Mouse (Mus musculus): ENCODE results near the gene Serinc5.

The Serinc5 gene

DNA sequence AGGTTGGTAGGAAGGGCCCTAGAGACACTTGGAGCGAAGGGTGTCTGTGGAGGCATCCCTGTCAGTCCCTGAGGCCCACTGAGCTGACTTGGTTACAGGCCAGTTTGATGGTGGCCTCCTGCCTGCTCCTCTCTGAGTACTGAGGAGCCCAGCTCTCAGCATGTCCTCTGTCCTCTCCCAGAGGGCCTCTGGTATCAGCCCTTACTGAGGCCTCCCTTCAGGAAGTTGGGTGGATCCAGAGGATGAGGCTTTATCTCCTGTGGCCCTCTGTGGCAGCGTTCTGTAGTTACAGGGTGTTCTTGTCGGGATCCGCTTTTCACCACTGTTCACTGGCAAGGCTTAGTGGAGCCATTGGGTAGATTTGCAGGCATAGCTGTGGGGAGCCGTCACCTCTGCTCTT lies 132.4 kb downstream of the Serinc5 start:
- DNase-seq (ENCODE audit: low spot score), result no peak

DNA sequence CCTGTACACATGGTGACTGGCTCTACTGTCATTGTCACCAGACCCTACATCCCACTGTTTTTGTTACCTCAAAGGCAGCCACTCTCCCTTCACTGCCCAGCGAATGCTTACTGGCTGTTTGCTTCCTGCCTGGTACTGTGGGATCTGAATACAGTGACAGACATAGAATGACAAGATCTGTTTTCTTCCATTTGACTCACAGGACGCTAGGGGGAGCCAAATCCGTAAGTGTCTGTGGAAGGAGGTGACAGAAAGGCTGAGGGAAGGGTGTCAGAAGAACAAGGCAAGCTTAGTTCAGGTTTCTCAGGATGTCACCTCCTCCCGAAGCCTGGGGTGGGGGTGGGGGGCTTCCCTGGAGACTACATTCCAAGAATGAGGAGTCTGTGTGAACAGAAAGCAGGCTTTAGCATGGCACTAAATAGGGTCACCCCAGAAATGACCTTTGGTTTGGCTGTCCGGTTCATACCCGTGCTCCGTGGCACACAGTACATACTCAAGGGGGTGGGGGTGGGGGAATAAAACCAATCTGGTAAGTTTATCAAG lies 140.2 kb downstream of the Serinc5 start:
- DNase-seq (ENCODE audit: low spot score), result peak; percentile 19

GRCm38 (mm10) chr13:92751726-92752565 lies 141.1 kb downstream of the Serinc5 start:
- DNase-seq (ENCODE audit: low spot score), result peak; percentile 73

- no peak for DNase-seq (ENCODE audit: low spot score)
Observed at GRCm38 (mm10) chr13:92753676-92754075, 142.8 kb downstream of the Serinc5 start.

DNA sequence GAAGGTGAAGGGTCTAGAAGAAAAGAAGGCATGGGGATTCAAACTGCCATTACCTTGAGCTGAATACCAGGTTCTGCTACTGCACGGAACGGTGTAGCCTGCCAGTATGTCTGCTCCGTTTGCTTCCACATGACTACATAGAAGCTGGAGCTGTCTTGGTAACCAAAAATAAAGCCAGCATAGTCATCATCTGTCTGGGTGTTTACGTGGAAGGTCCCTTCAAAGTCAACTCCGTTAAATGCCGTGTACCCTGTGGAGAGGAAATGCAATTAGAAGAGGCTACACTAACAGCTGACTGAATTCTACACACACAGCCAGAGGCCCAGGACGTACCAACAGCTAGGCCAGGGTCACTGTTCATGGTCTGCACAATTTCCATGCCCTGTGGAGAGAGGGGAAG lies 144.1 kb downstream of the Serinc5 start:
- no peak for DNase-seq (ENCODE audit: low spot score)

DNA sequence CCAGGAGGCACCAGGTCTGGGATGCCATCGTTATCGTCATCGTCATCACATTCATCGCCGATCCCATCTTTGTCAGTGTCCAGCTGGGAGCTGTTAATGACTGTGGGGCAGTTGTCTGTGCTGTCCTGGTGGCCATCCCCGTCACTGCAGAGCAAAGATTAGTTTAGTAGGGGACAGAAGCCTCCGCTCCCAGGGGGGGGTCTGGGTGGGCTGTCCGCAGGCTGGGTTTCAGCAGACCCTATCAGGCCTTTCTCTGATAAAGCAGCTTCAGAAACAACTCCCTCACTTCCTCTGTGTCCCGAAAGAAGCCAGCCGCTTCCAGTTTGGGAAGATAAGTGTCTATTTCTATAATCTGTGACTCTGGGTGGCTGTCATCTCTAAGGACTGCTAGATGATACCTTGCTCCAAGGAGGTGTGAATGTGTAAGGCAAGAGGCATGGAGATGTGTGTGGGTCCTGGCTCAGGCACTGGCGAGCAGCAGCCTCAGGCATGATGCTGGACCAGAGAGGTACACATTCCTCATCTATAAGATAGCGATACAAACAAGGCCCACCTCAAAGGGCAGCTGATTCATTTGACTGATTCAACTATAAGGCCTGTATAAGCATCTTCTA lies 147.2 kb downstream of the Serinc5 start:
- DNase-seq (ENCODE audit: low spot score), result no peak

GRCm38 (mm10) chr13:92759096-92759495 lies 148.2 kb downstream of the Serinc5 start:
- DNase-seq (ENCODE audit: low spot score), result no peak

GRCm38 (mm10) chr13:92760519-92760918 lies 149.6 kb downstream of the Serinc5 start:
- no peak for DNase-seq (ENCODE audit: low spot score)

Data from ovary, adult 18-20 months (tissue).